Mouse (Mus musculus) limb, embryonic 13.5 days (tissue): ENCODE results near the gene Tex21. TPM values are rescaled to one million over a fixed set of nuclear protein-coding genes. Genes with fewer than 3 reads are reported as not detected.
A peak's percentile ranks its signal among the peaks of the same experiment; 100 is the strongest.
"Not testable (repeated sequence)": the region's sequence is repeated elsewhere in the genome, so short reads cannot be mapped to it uniquely, and the experiment has no call there.

ENCODE experiments used
- ATAC-seq: fragments of 200-750 bp; cut with Nextera tagmentation; 2 replicates; pipeline ENCODE4 v1.8.0; 2017; ENCODE audit warnings: low read depth, moderate number of reproducible peaks, moderate TSS enrichment; ENCODE audit not compliant: low FRiP score
- H3K27ac ChIP-seq: fragments of 300-500 bp; sonication (generic); 2 replicates; pipeline ENCODE4 v1.5.1; 2015; ENCODE audit warnings: inconsistent platforms, mild to moderate bottlenecking, moderate library complexity
- H3K27me3 ChIP-seq: fragments of 300-500 bp; sonication (generic); 2 replicates; pipeline ENCODE4 v1.6.1; 2015; ENCODE audit warnings: mild to moderate bottlenecking, inconsistent platforms
- H3K36me3 ChIP-seq: fragments of 300-500 bp; sonication (generic); 2 replicates; pipeline ENCODE4 v1.6.1; 2015; ENCODE audit warnings: inconsistent platforms, mild to moderate bottlenecking, moderate library complexity
- H3K4me1 ChIP-seq: fragments of 300-500 bp; sonication (generic); 2 replicates; pipeline ENCODE4 v1.6.1; 2015; ENCODE audit warnings: inconsistent platforms
- H3K4me2 ChIP-seq: fragments of 300-500 bp; sonication (generic); replicated peaks from 2 replicates; pipeline ENCODE4 v1.6.1; 2015; ENCODE audit warnings: inconsistent platforms, mild to moderate bottlenecking, moderate library complexity
- H3K4me3 ChIP-seq: fragments of 300-500 bp; sonication (generic); 2 replicates; pipeline ENCODE4 v1.5.1; 2015; ENCODE audit warnings: moderate library complexity, mild to moderate bottlenecking, inconsistent platforms
- H3K9ac ChIP-seq: fragments of 300-500 bp; sonication (generic); 2 replicates; pipeline ENCODE4 v1.6.1; 2015; ENCODE audit warnings: mild to moderate bottlenecking, inconsistent platforms
- H3K9me3 ChIP-seq: fragments of 300-500 bp; sonication (generic); 2 replicates; pipeline ENCODE4 v1.6.1; 2016; ENCODE audit warnings: inconsistent platforms
- WGBS: fragments of 180-500 bp; shearing (Covaris S2); methylation state at CpG from one replicate; pipeline ENCODE4 v1.1.7; 2015; 5-methylcytosine and 5-hydroxymethylcytosine counted together
- polyA plus RNA-seq: library from polyadenylated mRNA; unstranded; fragments of >200 nt; fragmentation: Nextera tagmentation; extraction: Ambion mirVana; gene quantifications from 2 replicates; pipeline ENCODE4 v1.2.1, GENCODE M21; 2015

Gene Tex21
- polyA plus RNA-seq, 1 experiment from 2014 or later: 0.27 TPM

DNA sequence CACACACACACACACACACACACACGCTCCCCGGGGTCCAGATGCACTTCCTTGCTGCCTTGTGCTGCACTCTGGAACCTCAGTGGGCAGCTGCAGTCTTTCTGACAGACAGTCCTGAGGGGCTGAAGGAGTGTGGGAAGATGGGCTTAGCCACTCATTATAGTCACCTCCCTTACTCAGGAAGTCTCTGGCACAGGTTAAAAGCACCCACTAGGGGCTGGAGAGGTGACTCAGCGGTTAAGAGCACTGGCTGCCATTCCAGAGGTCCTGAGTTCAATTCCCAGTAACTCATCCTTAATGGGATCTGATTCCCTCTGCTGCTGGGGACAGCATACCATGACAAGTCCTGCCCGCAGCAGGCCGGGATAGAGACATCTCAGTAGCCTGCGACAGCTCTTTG lies 15.9 kb downstream of the Tex21 start:
- Histone ChIP-seq H3K27ac (no peak overlapping the region), H3K9me3 (no peaks in the 10 kb centered on the region), H3K4me3 (no peak overlapping the region), H3K4me1 (peaks cover 3% of the 10 kb centered on the region; the same call in 1 of the 2 replicates), H3K4me2 (no peak overlapping the region), H3K36me3 (no peaks in the 10 kb centered on the region), H3K27me3 (no peaks in the 10 kb centered on the region), H3K9ac (no peak overlapping the region)
- ATAC-seq: no peak
- WGBS: 81% methylated on average over 6 of the region's 6 CpGs

GRCm38 (mm10) chr12:76222104-76222503 lies 24.4 kb downstream of the Tex21 start:
- ATAC-seq, H3K4me3 ChIP-seq, H3K27ac ChIP-seq, H3K4me2 ChIP-seq, H3K36me3 ChIP-seq, H3K27me3 ChIP-seq, H3K9ac ChIP-seq, H3K9me3 ChIP-seq, H3K4me1 ChIP-seq: not testable (repeated sequence)
- WGBS: 52% methylated on average over 3 of the region's 8 CpGs

GRCm38 (mm10) chr12:76216716-76217115 lies 29.8 kb downstream of the Tex21 start:
- H3K27ac ChIP-seq: no peak overlapping the region
- H3K9me3 ChIP-seq: no peaks in the 10 kb centered on the region
- ATAC-seq: no peak
- no peak overlapping the region for H3K9ac ChIP-seq
- 0 out of 2 replicates have a peak, but pooled peaks cover 7% of the 10 kb centered on the region for H3K4me1 ChIP-seq
- WGBS: 74% methylated on average over 11 of the region's 11 CpGs
- H3K36me3 ChIP-seq: no peaks in the 10 kb centered on the region
- no peak overlapping the region for H3K4me2 ChIP-seq
- no peaks in the 10 kb centered on the region for H3K27me3 ChIP-seq
- H3K4me3 ChIP-seq: no peak overlapping the region

GRCm38 (mm10) chr12:76215121-76215520 lies 31.4 kb downstream of the Tex21 start:
- Histone ChIP-seq H3K27ac (no peak overlapping the region), H3K9ac (no peak overlapping the region), H3K9me3 (no peaks in the 10 kb centered on the region), H3K27me3 (no peaks in the 10 kb centered on the region), H3K36me3 (no peaks in the 10 kb centered on the region), H3K4me2 (no peak overlapping the region), H3K4me1 (0 out of 2 replicates have a peak, but pooled peaks cover 7% of the 10 kb centered on the region), H3K4me3 (no peak overlapping the region)
- ATAC-seq: no peak
- WGBS: 27% methylated on average over 5 of the region's 5 CpGs

DNA sequence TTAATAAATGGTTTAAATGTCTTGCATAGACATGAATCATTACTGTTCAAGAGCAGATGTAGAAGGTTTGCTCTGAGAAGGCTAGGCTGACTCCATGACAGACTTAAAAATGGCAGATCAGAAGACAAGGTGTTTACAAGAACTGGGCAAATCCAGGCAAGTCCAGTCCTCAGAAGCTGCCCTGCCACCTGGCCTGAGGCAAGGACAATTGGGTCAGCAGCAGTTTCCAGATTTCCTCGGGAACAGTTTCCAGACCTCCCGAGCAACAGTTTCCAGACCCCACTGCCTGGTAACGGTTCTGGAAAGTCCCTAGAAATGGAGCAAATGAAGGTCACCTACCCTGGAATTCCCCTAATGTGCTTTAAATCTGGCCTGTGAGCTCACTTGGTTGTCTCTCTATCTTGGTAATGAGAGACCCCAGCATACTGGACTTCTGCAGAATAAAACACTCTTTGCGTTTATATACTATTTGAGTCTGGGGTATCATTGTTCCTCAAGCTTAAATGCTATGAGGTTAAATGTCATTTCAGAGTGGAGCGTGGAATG lies 37.0 kb downstream of the Tex21 start:
- H3K9me3 ChIP-seq: no peaks in the 10 kb centered on the region
- no peak for ATAC-seq
- H3K27ac ChIP-seq: no peak overlapping the region
- H3K9ac ChIP-seq: no peak overlapping the region
- no peak overlapping the region for H3K4me3 ChIP-seq
- no peaks in the 10 kb centered on the region for H3K36me3 ChIP-seq
- no peak overlapping the region for H3K4me2 ChIP-seq
- H3K4me1 ChIP-seq: no peaks in the 10 kb centered on the region
- 86% methylated on average over 5 of the region's 5 CpGs for WGBS
- H3K27me3 ChIP-seq: no peaks in the 10 kb centered on the region

GRCm38 (mm10) chr12:76200326-76200725 lies 46.2 kb downstream of the Tex21 start:
- 65% methylated on average over 4 of the region's 4 CpGs for WGBS
- Histone ChIP-seq H3K4me3 (no peak overlapping the region), H3K4me2 (no peak overlapping the region), H3K27me3 (0 out of 2 replicates have a peak, but pooled peaks cover 1% of the 10 kb centered on the region), H3K27ac (no peak overlapping the region), H3K36me3 (no peaks in the 10 kb centered on the region), H3K9me3 (no peaks in the 10 kb centered on the region), H3K4me1 (peaks cover 17% of the 10 kb centered on the region; the same call in 1 of the 2 replicates), H3K9ac (no peak overlapping the region)
- ATAC-seq: no peak

GRCm38 (mm10) chr12:76197071-76197470 lies 49.5 kb downstream of the Tex21 start:
- Histone ChIP-seq H3K9ac (0 out of 2 replicates have a peak overlapping the region, but pooled peaks have one; percentile 50), H3K9me3 (no peaks in the 10 kb centered on the region), H3K4me2 (peak overlapping the region; percentile 92), H3K4me3 (peak overlapping the region; percentile 44), H3K27me3 (0 out of 2 replicates have a peak, but pooled peaks cover 5% of the 10 kb centered on the region), H3K27ac (no peak overlapping the region), H3K4me1 (peaks cover 17% of the 10 kb centered on the region; the same call in 1 of the 2 replicates), H3K36me3 (no peaks in the 10 kb centered on the region)
- no peak for ATAC-seq
- WGBS: 42% methylated on average over 8 of the region's 8 CpGs

DNA sequence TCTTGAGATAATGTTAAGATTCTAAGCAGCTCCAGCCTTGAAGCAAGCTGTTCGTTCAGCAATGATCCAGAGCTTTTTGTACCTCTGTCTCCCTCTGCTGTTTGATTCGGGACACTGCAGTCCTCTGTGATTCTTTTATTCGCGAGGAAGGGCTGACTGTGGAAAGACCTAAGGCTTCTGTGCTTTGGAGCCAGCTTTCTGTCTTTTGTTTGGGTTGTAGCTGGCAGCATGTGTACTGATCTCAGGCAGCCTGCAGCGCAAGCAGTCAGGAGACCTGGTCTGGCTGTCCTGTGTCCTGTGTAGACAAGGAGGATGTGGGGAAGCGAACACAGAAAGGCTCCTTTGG lies 49.9 kb downstream of the Tex21 start:
- peak overlapping the region; percentile 44 for H3K4me3 ChIP-seq
- peak overlapping the region; percentile 50; the same call in 1 of the 2 replicates for H3K9ac ChIP-seq
- 0 out of 2 replicates have a peak, but pooled peaks cover 5% of the 10 kb centered on the region for H3K27me3 ChIP-seq
- H3K9me3 ChIP-seq: no peaks in the 10 kb centered on the region
- peaks cover 17% of the 10 kb centered on the region; the same call in 1 of the 2 replicates for H3K4me1 ChIP-seq
- peak; percentile 41; the same call in 1 of the 2 replicates for ATAC-seq
- 7% methylated on average over 6 of the region's 6 CpGs for WGBS
- peak overlapping the region; percentile 92 for H3K4me2 ChIP-seq
- H3K27ac ChIP-seq: no peak overlapping the region
- H3K36me3 ChIP-seq: no peaks in the 10 kb centered on the region

DNA sequence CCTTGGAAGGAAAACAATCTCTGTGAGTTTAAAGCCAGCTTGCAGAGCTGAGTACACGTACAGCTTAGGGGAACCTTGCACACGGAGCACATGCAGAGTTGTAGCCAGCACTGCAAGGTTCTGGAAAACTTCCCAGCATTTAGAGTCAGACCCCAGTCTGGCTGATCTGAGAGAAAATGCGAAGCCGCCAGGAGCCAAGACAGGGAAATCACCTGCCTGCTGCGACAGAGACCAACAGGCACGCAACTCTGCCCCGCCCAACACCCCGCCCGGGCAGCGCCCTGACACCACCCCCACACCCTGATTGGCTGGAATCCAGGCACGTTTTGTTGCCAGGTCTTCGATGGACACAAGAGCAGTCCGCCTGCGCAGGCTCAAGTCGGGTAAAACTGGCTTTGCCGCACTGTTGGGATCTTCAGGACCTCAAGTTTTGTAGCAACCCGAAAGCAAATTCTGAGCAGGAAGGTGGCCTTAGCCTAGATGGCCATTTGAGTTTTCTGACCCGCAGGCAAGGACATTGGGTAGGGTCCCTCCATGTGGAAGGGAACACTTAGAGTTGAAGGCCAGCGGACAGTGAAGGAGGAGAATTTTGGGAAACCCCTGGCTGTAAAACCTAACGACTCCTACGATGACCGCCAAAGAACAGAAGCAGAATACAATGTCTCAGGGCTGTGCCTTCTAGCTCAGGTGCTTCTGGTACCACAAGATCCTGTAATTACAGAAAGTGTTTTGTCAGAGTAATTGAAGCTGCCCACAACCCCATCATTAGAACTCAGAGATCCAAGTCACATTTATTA lies 50.4 kb downstream of the Tex21 start:
- Histone ChIP-seq H3K4me1 (peaks cover 17% of the 10 kb centered on the region; the same call in 1 of the 2 replicates), H3K9me3 (no peaks in the 10 kb centered on the region), H3K27ac (peak overlapping the region; percentile 75), H3K4me2 (peak overlapping the region; percentile 92), H3K9ac (peak overlapping the region; percentile 61), H3K36me3 (no peaks in the 10 kb centered on the region), H3K4me3 (peak overlapping the region; percentile 44), H3K27me3 (0 out of 2 replicates have a peak, but pooled peaks cover 5% of the 10 kb centered on the region)
- WGBS: under 1% methylated on average over 22 of the region's 22 CpGs
- ATAC-seq: peak; percentile 67

DNA sequence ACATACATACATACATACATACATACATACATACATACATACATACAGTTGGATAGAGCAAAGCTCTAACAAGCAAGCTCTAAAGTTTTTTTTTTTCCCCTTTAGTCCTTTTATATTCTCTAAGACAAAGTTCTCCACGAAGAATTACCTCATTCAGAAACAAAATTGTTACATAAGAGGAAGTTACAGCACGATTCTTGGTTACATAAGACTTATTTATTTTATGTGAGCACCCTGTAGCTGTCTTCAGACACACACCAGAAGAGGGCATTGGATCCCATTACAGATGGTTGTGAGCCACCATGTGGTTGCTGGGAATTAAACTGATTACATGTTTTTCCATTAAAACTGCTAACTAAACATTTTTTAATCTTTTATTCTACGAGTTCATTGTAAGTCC lies 52.0 kb downstream of the Tex21 start:
- WGBS: 62% methylated on average over 3 of the region's 3 CpGs
- no peak overlapping the region for H3K4me3 ChIP-seq

GRCm38 (mm10) chr12:76190940-76191339 lies 55.6 kb downstream of the Tex21 start:
- Histone ChIP-seq H3K27me3 (0 out of 2 replicates have a peak, but pooled peaks cover 5% of the 10 kb centered on the region), H3K4me1 (peaks cover 5% of the 10 kb centered on the region; the same call in 1 of the 2 replicates), H3K4me2 (no peak overlapping the region), H3K4me3 (no peak overlapping the region), H3K9ac (no peak overlapping the region), H3K27ac (no peak overlapping the region), H3K9me3 (no peaks in the 10 kb centered on the region), H3K36me3 (no peaks in the 10 kb centered on the region)
- peak; percentile 61; the same call in 1 of the 2 replicates for ATAC-seq
- WGBS: 41% methylated on average over 11 of the region's 11 CpGs

More for the DNA sequence above, 52.0 kb downstream of the Tex21 start:
- H3K4me2 ChIP-seq: no peak overlapping the region
- H3K27me3 ChIP-seq: 0 out of 2 replicates have a peak, but pooled peaks cover 5% of the 10 kb centered on the region
- no peaks in the 10 kb centered on the region for H3K36me3 ChIP-seq
- no peak for ATAC-seq
- H3K4me1 ChIP-seq: peaks cover 17% of the 10 kb centered on the region; the same call in 1 of the 2 replicates
- H3K9ac ChIP-seq: no peak overlapping the region
- H3K9me3 ChIP-seq: no peaks in the 10 kb centered on the region
- no peak overlapping the region for H3K27ac ChIP-seq

GRCm38 (mm10) chr12:76187849-76188248 lies 58.7 kb downstream of the Tex21 start:
- Histone ChIP-seq H3K27me3 (no peaks in the 10 kb centered on the region), H3K9ac (no peak overlapping the region), H3K36me3 (no peaks in the 10 kb centered on the region), H3K9me3 (no peaks in the 10 kb centered on the region), H3K27ac (no peak overlapping the region), H3K4me2 (no peak overlapping the region), H3K4me3 (no peak overlapping the region), H3K4me1 (no peaks in the 10 kb centered on the region)
- no peak for ATAC-seq
- WGBS: 29% methylated on average over 8 of the region's 8 CpGs
